ENCODE assay signal across 21 mouse cellular contexts in genomic region chr1:66266231-66266924, GRCm38 (mm10).
DNase-seq lines count a peak whose midpoint lies in the region; ATAC-seq and TF ChIP-seq lines count a peak whose summit lies in the region.
"Had no signal": no experiment of that assay in that cellular context is flagged by ENCODE, and none has a peak within 500 bp of the region (broad histone marks: within the 10 kb centered on the region; RNA-seq: fewer than 3 reads in every experiment).

No protein-coding gene starts in this region.

- H3K4me3 ChIP-seq in forebrain, embryonic 12.5 days (replicated peaks): no peak overlapping the region
- no peak overlapping the region for H3K4me3 ChIP-seq in forebrain, embryonic 16.5 days (replicated peaks; ENCODE audit: low read length)
- H3K4me3 ChIP-seq in midbrain, embryonic 10.5 days: no peak overlapping the region
- no peak overlapping the region for H3K4me3 ChIP-seq in midbrain, embryonic 16.5 days (ENCODE audit: low read depth, low read length)
- H3K4me3 ChIP-seq: heart, adult 2 months; hindbrain, embryonic 15.5 days; limb, embryonic 13.5 days had no signal

- TF ChIP-seq POLR2A in brain, embryonic 14.5 days (IDR thresholded peaks at IDR 0.05; ENCODE audit: borderline replicate concordance, extremely low read depth, insufficient read depth, insufficient read length, poor library complexity, severe bottlenecking): no peak

- no peaks in the 10 kb centered on the region for H3K27me3 ChIP-seq in forebrain, embryonic 12.5 days
- no peaks in the 10 kb centered on the region for H3K27me3 ChIP-seq in forebrain, embryonic 16.5 days (replicated peaks; ENCODE audit: control insufficient read depth, insufficient read depth, low read length)
- no peaks in the 10 kb centered on the region for H3K27me3 ChIP-seq in midbrain, embryonic 10.5 days (ENCODE audit: low read depth, poor library complexity, severe bottlenecking)
- no peaks in the 10 kb centered on the region for H3K27me3 ChIP-seq in midbrain, embryonic 16.5 days (ENCODE audit: control insufficient read depth, insufficient read depth, low read depth, low read length)
- H3K27me3 ChIP-seq: CH12.LX; hindbrain, embryonic 15.5 days; limb, embryonic 13.5 days had no signal

- H3K4me2 ChIP-seq in forebrain, embryonic 12.5 days: no peak overlapping the region
- no peak overlapping the region for H3K4me2 ChIP-seq in forebrain, embryonic 16.5 days (ENCODE audit: low read length)
- no peak overlapping the region for H3K4me2 ChIP-seq in midbrain, embryonic 16.5 days (ENCODE audit: low read length)
- H3K4me2 ChIP-seq: hindbrain, embryonic 15.5 days; limb, embryonic 13.5 days had no signal

- H3K4me1 ChIP-seq in forebrain, embryonic 12.5 days: peaks cover 7% of the 10 kb centered on the region
- H3K4me1 ChIP-seq in forebrain, embryonic 16.5 days (replicated peaks; ENCODE audit: control insufficient read depth, insufficient read depth, low read length): peaks cover 6% of the 10 kb centered on the region
- H3K4me1 ChIP-seq in midbrain, embryonic 10.5 days: peaks cover 22% of the 10 kb centered on the region
- H3K4me1 ChIP-seq in midbrain, embryonic 16.5 days (ENCODE audit: control insufficient read depth, insufficient read depth, low read length): no peaks in the 10 kb centered on the region
- H3K4me1 ChIP-seq: limb, embryonic 13.5 days had no signal

- no peaks in the 10 kb centered on the region for H3K9me3 ChIP-seq in forebrain, embryonic 12.5 days
- H3K9me3 ChIP-seq in forebrain, embryonic 16.5 days (ENCODE audit: control insufficient read depth, low read length): no peaks in the 10 kb centered on the region
- no peaks in the 10 kb centered on the region for H3K9me3 ChIP-seq in midbrain, embryonic 10.5 days (replicated peaks)
- no peaks in the 10 kb centered on the region for H3K9me3 ChIP-seq in midbrain, embryonic 16.5 days (replicated peaks; ENCODE audit: control insufficient read depth, low read length, poor library complexity, severe bottlenecking)
- H3K9me3 ChIP-seq: hindbrain, embryonic 15.5 days; limb, embryonic 13.5 days had no signal

- no peak overlapping the region for H3K9ac ChIP-seq in forebrain, embryonic 12.5 days
- no peak overlapping the region for H3K9ac ChIP-seq in forebrain, embryonic 16.5 days (replicated peaks; ENCODE audit: low read depth, low read length)
- no peak overlapping the region for H3K9ac ChIP-seq in midbrain, embryonic 16.5 days (ENCODE audit: low read depth, low read length)
- H3K9ac ChIP-seq: hindbrain, embryonic 15.5 days; limb, embryonic 13.5 days had no signal

- peak; percentile 64 for ATAC-seq in forebrain, embryonic 12.5 days (ENCODE audit: low FRiP score)
- no peak for ATAC-seq in forebrain, embryonic 16.5 days
- no peak for ATAC-seq in midbrain, embryonic 16.5 days

- 44% methylated on average over 4 of the region's 4 CpGs for WGBS in forebrain, embryonic 12.5 days
- 49% methylated on average over 4 of the region's 4 CpGs for WGBS in forebrain, embryonic 16.5 days
- WGBS in midbrain, embryonic 10.5 days: 35% methylated on average over 4 of the region's 4 CpGs
- WGBS in midbrain, embryonic 16.5 days: 25% methylated on average over 4 of the region's 4 CpGs

- no peak for DNase-seq in midbrain, embryonic 10.5 days (ENCODE audit: low spot score)
- peak; percentile 37 for DNase-seq in brain, embryonic 14.5 days (ENCODE audit: low read depth)
- DNase-seq in mesoderm, embryonic 11.5 days (ENCODE audit: low read depth, low spot score): peak; percentile 18
- no peak for DNase-seq in cerebellum, postnatal 36 days
- DNase-seq in urinary bladder, postnatal 14 days (ENCODE audit: low spot score): no peak
- DNase-seq: adrenal gland, postnatal 25 days; cerebellum, adult 8-10 months; gastrocnemius, postnatal 14 days; heart, adult 2 months; kidney, adult 18-20 months; kidney, postnatal 25 days; lung, adult 18-20 months; lung, postnatal 36 days; right cerebral cortex, postnatal 4 days; thymus, postnatal 4 days had no signal

- no peak for TF ChIP-seq CTCF in brain, embryonic 14.5 days (IDR thresholded peaks at IDR 0.05; ENCODE audit: borderline replicate concordance, extremely low read depth, insufficient read depth, insufficient read length)

- no peak overlapping the region for H3K27ac ChIP-seq in forebrain, embryonic 12.5 days
- H3K27ac ChIP-seq in forebrain, embryonic 16.5 days (ENCODE audit: low read length): no peak overlapping the region
- H3K27ac ChIP-seq in midbrain, embryonic 10.5 days (replicated peaks): peak overlapping the region; percentile 61; the same call in 1 of the 2 replicates
- no peak overlapping the region for H3K27ac ChIP-seq in midbrain, embryonic 16.5 days (ENCODE audit: low read length)
- H3K27ac ChIP-seq: heart, adult 2 months; hindbrain, embryonic 15.5 days; limb, embryonic 13.5 days had no signal

- no peaks in the 10 kb centered on the region for H3K36me3 ChIP-seq in forebrain, embryonic 12.5 days (replicated peaks)
- no peaks in the 10 kb centered on the region for H3K36me3 ChIP-seq in forebrain, embryonic 16.5 days (ENCODE audit: control insufficient read depth, insufficient read depth)
- H3K36me3 ChIP-seq in midbrain, embryonic 10.5 days: no peaks in the 10 kb centered on the region
- no peaks in the 10 kb centered on the region for H3K36me3 ChIP-seq in midbrain, embryonic 16.5 days (ENCODE audit: control insufficient read depth, insufficient read depth, low read length)
- H3K36me3 ChIP-seq: hindbrain, embryonic 15.5 days; limb, embryonic 13.5 days had no signal

Comparison
In these comparisons a context has a peak if more than half of its experiments do, and no peak if none do; other contexts are left out.
1. DNase-seq: peak in brain, embryonic 14.5 days (single experiment) and mesoderm, embryonic 11.5 days (single experiment); none in midbrain, embryonic 10.5 days (single experiment), cerebellum, postnatal 36 days (0 of 2) and urinary bladder, postnatal 14 days (single experiment).